Mouse (Mus musculus) brain, embryonic 14.5 days (tissue): Measurements from ENCODE around the gene Nsl1. TPM values are rescaled to one million over a fixed set of nuclear protein-coding genes. Genes with fewer than 3 reads are reported as not detected.
A peak's percentile ranks its signal among the peaks of the same experiment; 100 is the strongest.

Source experiments
- DNase-seq: peaks from one replicate; pipeline ENCODE4 v3.0.0-alpha.2; 2011; ENCODE audit warnings: low read depth
- CTCF ChIP-seq: fragments of 200-500 bp; IDR thresholded peaks from 2 replicates; pipeline ENCODE4 v1.5.1; 2012; ENCODE audit warnings: inconsistent platforms, mild to moderate bottlenecking, moderate library complexity, borderline replicate concordance; ENCODE audit not compliant: insufficient read depth, insufficient read length; ENCODE audit errors: extremely low read depth
- POLR2A ChIP-seq: fragments of 200-500 bp; IDR thresholded peaks from 2 replicates; pipeline ENCODE4 v1.6.1; 2012; ENCODE audit warnings: mild to moderate bottlenecking, inconsistent platforms, borderline replicate concordance; ENCODE audit not compliant: poor library complexity, insufficient read depth, insufficient read length, severe bottlenecking; ENCODE audit errors: extremely low read depth
- polyA plus RNA-seq: library from polyadenylated mRNA; depleted of rRNA; stranded (reverse); fragments of >200 nt; gene quantifications from 2 replicates; pipeline ENCODE4 v1.2.3, GENCODE M21; 2012

The Nsl1 gene
- polyA plus RNA-seq, 1 experiment: 6.0 TPM

DNA sequence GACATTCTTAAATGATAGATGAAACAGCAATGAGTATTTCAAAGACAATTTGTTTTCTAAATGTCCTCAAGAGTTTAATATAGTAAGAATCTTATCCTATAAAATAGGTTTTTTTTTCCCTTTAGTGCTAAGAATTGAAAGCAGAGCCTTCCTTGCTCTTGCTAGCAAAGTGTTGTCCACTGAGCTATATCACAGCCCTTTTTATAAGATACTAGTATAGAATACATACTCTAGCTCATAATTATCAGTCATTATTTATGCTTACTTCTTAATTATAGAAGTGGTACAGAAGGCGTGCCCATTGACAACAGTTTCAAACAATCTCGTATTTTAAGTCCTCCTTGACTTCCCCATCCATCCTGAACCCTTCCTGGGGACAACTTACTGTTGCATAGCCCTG lies 1.7 kb downstream of the Nsl1 start:
- TF ChIP-seq POLR2A: no peak
- TF ChIP-seq CTCF: no peak
- no peak for DNase-seq

DNA sequence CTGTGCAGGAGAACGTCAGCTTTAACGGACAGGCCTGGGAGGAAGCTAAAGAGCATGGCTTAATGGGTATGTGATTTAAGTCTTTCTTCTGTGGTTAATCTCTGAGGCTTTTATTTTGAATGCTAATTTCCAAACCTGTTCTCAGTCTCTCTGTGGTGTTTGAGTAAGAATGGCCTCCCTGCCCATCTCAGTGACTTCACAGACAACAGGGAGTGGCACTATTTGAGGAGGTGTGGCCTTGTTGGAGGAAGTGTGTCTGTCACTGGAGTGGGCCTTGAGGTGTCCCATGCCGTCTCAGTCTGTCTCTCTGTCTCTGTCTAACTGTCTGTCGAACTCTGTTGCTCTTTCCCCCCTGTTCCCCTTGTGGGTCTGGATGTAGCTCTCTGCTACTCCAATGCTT lies 2.4 kb downstream of the Nsl1 start:
- no peak for DNase-seq
- no peak for TF ChIP-seq POLR2A
- TF ChIP-seq CTCF: no peak

DNA sequence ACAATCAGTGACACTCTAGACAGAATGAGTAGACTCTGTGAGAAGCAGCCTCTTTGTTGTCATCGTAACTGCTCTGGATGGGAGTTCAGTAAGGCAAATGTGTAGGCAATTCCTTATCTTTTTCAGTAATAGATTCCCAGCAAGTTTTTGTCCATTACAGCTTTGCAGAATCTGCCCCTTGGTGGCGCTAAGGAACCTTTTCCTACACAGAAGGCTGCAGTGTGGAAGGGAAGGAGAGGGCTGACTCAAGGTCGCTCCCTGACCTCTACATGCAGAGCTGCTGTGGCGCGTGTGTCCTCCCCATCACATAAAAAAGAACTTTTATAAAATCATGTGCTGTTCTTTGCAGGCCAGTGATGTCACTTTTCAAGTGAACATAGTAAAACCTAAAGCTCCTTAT lies 5.6 kb downstream of the Nsl1 start:
- DNase-seq: no peak
- TF ChIP-seq CTCF: peak; percentile 20; the same call in 1 of the 2 replicates
- TF ChIP-seq POLR2A: no peak

DNA sequence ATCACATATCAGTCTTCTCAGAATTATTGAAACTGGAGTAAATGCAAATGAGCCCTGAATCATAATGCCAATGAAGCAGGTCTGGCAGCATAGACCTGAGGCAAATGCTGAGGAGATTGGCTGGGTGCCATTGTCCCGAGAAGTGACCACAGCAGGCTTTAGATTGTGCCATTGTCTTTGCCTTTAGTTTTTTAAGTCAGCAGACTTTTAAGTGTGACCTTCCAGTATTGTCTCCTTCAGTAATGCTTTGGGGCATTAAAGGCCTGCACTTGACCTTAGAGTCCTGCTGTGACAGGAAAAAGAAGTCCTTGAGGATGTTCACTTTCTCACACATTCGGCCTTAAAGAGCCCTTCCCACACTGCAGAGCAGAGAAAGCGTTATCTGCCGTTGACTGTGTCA lies 7.4 kb downstream of the Nsl1 start:
- no peak for TF ChIP-seq POLR2A
- TF ChIP-seq CTCF: no peak
- DNase-seq: no peak

DNA sequence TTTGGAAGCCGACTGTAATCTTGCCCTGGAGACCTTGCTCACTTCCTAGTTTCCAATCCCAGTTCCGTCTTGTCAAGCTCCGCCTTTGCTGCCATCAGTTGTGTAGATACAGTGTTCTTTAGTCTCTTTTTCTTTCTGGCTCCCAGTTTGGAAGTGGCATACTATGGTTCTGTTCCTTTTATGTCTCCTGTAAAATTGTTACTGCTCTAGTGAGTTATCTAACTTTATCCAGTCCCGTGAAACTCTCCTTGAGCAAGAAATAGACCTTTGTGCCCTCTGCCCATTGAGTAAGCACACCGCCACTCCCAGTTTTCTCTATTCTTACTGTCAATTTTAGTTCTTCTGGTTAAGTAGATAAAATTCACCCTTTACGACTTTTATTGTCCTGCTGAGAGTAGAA lies 8.8 kb downstream of the Nsl1 start:
- DNase-seq: no peak
- no peak for TF ChIP-seq CTCF
- no peak for TF ChIP-seq POLR2A

DNA sequence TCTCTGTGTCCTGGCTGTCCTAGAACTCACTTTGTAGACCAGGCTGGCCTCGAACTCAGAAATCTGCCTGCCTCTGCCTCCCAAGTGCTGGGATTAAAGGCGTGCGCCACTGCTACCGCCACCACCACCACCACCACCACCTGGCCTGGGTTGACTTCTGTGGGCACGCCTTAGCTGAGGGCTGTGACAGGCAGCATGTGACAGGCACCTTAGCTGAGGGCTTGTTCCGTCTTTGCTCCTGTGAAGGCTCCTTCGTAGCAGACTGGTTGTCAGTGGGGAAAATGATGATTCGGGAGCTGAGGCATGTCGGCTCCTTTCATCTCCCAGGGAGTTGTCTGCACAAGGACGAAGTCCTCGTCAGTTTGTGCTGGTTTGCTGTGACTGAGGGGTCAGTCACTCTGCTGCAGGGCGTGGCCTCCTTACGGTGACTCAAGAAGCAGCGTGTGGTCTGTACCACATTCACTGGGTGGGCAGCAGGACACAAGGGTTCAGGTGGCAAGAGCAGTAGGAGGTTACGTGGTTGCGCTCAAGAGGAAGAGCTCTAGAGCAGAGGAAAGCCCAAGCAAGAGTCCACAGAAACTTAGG lies 9.6 kb downstream of the Nsl1 start:
- no peak for DNase-seq
- no peak for TF ChIP-seq POLR2A
- TF ChIP-seq CTCF: no peak

DNA sequence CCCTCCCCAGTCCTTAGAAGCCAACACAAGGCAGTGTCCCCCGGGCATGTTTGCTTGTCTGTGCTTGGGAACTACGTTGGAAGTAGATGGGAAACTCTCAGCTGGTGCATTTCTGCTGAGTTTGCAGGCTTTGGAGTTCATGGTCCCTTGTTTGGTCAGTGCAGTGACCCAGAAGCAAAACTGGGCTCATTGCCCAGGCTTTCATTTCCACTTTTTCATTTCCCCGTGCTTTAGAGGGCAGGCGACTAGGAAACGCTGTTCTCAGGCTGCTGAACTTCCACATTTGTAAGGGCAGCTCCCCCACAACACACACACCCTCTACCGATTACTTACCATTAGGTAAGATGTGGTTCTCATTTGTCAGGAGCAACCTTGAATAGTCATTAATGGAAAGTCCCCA lies 10.2 kb downstream of the Nsl1 start:
- peak; percentile 31 for DNase-seq
- TF ChIP-seq POLR2A: no peak
- TF ChIP-seq CTCF: no peak

DNA sequence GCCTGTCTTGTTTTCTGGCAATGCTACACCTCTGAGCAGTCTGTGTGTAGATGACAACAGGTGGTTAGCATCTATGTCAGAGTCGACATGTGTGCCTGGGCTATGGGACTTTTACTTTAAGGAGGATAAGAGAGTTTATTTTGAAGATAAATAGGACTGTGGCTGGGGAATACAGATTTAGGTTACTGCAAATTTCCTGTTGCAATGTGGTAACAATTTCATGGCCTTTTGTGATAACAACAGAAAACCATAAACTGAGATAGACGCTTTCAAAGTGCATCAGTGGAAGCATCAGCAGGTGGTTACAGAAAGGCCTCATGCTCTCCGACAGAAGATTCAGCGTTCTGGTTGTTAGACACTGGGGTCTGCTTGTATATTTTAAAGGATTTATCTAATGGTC lies 10.7 kb downstream of the Nsl1 start:
- TF ChIP-seq POLR2A (no peak), CTCF (no peak)
- no peak for DNase-seq

DNA sequence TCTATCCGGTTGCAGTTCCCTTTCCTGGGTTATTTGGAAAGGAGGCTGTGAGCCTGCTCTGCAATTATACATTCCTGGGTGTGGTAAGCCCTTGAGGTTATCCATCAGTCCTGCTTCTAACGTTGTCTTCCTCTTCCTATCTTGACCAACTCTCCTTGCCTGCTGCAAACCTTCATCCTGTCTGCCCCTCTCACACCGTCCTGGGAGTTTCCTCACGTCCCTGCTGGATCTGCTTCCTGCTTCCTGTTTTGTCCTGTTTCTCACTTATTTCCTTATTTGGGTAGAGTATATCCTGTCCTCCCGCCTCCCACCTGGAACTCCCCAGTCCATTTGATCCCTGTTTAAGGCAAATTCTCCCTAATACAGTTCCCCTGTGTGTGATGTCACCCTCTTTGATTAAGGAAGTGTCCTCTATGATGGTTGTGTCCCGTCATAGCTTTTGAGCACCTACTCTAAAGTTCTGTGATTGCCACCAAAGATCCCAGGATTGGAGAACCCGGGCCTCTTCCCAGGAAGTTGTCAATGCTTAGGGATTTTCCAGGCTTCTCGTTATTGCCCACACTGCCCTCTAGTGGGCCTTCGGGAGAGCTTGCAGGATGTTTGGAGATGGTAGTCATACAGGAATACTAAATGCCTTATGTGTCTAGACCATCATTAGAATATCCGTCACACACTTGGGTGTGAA lies 12.5 kb downstream of the Nsl1 start:
- peak; percentile 84 for DNase-seq
- peak; percentile 81; the same call in 1 of the 2 replicates for TF ChIP-seq CTCF
- no peak for TF ChIP-seq POLR2A

DNA sequence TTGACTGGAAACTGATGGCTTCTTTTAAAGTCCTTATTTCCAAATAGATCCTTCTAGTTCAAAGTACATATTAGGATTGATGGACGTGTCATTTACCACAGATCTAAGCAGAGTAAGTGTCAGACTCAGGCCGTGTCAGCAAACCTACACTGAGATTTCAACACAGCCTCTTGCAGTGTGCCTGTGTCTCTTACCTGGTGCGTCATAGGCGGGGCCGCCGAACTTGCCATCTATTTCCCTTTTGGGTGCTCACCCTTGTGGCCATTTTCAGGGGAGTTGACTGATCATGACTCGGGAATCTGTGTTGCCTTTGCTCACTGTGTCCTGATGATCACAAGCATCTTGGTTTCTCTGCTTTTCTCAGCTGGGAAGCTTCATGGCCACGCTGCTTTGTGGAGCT lies 20.4 kb downstream of the Nsl1 start:
- no peak for TF ChIP-seq CTCF
- TF ChIP-seq POLR2A: no peak
- no peak for DNase-seq

DNA sequence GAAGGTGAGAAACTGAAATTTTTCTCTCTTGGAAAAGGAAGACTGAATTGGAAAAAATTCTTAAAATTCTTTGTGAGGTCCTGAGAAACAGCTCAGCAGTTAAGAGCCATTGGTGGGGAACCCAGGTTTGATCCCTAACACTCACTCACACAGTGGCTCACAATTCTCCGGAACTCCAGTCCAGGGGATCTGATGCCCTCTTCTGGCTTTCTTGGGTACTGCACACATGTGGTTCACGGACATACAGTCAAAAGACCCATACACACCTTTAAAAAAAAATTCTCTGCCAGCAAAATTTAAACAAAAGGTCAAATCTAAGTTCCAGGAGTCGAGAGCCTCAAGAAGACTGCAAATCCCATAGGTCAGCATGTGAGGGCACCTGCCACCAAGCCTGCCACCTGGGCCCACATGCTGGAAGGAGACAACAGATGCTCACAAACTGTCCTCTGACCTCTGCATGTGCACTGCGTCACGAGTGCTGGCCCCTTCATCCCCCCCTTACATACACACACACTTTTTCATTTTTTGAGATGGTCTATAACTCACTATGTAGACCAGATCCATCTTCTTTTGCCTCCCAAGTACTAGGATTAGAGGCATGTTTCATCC lies 22.2 kb downstream of the Nsl1 start:
- TF ChIP-seq CTCF: peak; percentile 68
- no peak for TF ChIP-seq POLR2A
- peak; percentile 37 for DNase-seq

DNA sequence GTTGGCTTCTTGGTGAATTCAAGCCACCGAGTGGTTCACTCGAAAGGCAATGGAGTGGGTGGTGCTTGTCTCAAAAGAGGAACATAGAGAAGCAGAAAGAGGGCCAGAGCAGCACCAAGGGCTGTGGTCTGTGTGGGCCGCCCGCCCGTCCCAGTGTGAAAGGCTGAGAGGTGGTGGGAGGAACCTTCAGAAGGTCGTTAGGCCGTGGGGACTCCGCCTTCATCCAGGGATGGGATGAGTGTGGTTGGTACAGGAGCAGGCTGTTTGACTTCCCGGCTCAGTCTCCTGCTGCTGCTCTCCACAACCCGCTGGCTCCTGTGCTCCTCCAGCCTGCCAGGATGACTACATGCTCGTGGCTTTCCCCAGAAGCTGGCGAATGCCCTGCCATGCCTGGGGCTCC lies 22.8 kb downstream of the Nsl1 start:
- no peak for DNase-seq
- TF ChIP-seq POLR2A (no peak), CTCF (no peak)
